Mouse (Mus musculus): ENCODE measurements at regions not wholly inside any gene's neighbourhood (a gene's known extent, or its start where the extent isn't known, plus 50 kb on each side); places are given as distances from the start of the nearest gene placed in this dataset.
A peak's percentile ranks its signal among the peaks of the same experiment; 100 is the strongest.

GRCm38 (mm10) chr10:112863808-112864207, 65.0 kb downstream of the Atxn7l3b start:
- no peak for DNase-seq (ENCODE audit: low read depth, low spot score)

- DNase-seq (ENCODE audit: low read depth, low spot score): no peak
These were observed 65.4 kb downstream of the Atxn7l3b start for GRCm38 (mm10) chr10:112863375-112863774.

GRCm38 (mm10) chr10:112851997-112852396, 76.8 kb downstream of the Atxn7l3b start:
- no peak for DNase-seq (ENCODE audit: low read depth, low spot score)

- no peak for DNase-seq (ENCODE audit: low read depth, low spot score)
These were observed 82.6 kb downstream of the Atxn7l3b start for GRCm38 (mm10) chr10:112846225-112846624.

GRCm38 (mm10) chr10:112837400-112838035, 91.3 kb downstream of the Atxn7l3b start:
- no peak for DNase-seq (ENCODE audit: low read depth, low spot score)

GRCm38 (mm10) chr10:112835970-112836369, 92.8 kb downstream of the Atxn7l3b start:
- DNase-seq (ENCODE audit: low read depth, low spot score): no peak

DNA sequence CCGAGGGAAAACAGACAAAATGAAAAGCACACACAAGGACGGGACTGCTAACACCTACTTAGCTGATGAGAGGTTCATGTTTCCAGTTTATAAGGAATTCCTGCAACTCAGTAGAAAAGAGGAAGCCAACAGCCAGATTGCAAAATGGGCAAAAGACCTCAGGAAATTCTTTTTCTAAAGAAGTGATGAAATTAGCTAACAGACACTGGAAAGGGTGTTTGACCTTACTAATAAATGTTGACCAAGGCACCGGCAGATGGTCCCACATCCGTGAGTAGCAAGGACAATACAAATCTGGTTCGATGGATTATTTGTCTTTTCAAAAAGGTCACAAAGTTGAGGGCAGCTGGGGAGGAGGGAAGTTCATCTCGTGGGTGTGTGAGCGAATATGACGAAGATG, 93.3 kb downstream of the Atxn7l3b start:
- no peak for DNase-seq (ENCODE audit: low read depth, low spot score)

DNA sequence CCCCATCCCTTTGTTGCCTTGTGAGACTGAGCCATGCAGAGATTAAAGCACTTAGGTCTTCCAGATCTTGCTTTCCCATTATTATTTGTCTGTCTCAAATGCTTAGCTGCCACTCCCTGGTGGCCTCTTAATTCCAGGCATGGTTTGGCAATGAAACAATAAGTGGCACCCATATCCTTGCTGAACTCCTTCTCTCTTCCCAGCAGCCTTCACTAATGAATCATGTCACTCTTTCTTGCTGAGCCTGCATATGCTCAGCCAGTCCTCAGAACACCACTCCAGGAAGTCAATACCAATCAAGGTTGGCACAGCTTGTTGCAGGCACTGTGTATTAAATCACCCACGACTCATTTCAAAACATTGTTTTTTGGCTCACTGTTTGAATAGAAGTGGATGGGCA, 118.6 kb downstream of the Atxn7l3b start:
- DNase-seq (ENCODE audit: low read depth, low spot score): no peak

GRCm38 (mm10) chr10:112803557-112803956, 125.2 kb downstream of the Atxn7l3b start:
- DNase-seq (ENCODE audit: low read depth, low spot score): no peak

DNA sequence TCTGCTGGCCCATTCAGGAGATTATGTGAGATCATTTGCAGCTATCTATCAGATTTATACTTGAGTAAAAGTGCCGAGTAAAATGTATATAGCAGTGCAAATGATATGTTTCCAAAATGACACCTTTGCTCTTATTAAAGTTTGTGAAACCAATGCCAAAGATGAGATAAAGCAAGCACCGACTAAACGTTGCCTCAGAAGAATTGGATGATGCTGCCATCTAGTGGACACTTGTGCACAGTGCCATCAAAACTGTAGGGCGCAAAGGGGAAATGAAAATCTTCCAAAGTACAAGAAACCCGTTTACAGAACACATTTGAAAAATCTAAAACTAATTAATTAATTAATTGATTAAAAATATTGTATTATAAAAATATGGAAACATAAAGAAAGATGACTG, 127.2 kb downstream of the Atxn7l3b start:
- DNase-seq (ENCODE audit: low read depth, low spot score): peak; percentile 8

- no peak for DNase-seq (ENCODE audit: low read depth, low spot score)
These were observed 130.2 kb downstream of the Atxn7l3b start for GRCm38 (mm10) chr10:112798603-112799002.

GRCm38 (mm10) chr10:112798090-112798489, 130.7 kb downstream of the Atxn7l3b start:
- no peak for DNase-seq (ENCODE audit: low read depth, low spot score)

DNA sequence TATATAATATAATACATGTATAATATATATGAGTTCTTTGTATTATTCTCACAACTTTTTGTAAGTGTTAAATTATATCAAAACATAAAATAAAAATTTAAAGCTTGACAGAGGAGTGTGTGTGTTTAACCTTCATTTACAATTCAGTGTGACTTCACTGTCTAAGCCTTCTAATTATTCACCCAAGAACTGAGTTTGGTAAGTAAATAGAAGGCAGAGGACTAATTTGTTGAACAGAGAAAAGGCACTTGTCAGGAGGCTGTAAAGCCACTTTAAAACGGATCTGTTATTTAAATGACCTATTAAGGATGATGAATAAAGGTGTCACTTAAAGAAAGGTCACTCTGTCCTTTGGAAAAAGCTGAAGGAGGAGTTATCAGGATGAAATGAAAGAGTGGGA, 132.9 kb downstream of the Atxn7l3b start:
- DNase-seq (ENCODE audit: low read depth, low spot score): no peak

GRCm38 (mm10) chr10:112795473-112795872, 133.3 kb downstream of the Atxn7l3b start:
- DNase-seq (ENCODE audit: low read depth, low spot score): no peak

DNA sequence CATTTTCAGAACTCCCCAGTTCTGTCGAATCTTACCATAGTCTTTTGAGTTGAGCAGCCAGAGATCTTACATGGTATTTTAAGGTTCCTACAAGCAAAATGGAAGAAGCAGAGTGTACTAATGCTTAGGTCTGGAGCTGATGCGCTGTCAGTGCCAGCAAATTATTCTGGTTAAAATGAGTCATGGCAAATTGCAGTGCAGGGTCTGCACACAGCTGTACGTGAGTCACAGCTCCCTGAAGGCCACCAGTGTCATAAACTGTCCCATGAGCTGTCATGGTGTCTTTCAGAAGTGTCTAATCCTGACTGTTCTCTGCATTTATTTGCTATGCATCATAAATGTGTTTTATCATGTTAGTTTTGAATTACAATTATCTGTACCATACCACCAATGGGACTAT, 140.6 kb downstream of the Atxn7l3b start:
- DNase-seq (ENCODE audit: low read depth, low spot score): no peak

GRCm38 (mm10) chr10:112774262-112774661, 154.5 kb downstream of the Atxn7l3b start:
- no peak for DNase-seq (ENCODE audit: low read depth, low spot score)

GRCm38 (mm10) chr10:112746683-112747082, 182.1 kb downstream of the Atxn7l3b start:
- no peak for DNase-seq (ENCODE audit: low read depth, low spot score)

- no peak for DNase-seq (ENCODE audit: low read depth, low spot score)
These were observed 185.3 kb downstream of the Atxn7l3b start for GRCm38 (mm10) chr10:112743527-112743926.

- DNase-seq (ENCODE audit: low read depth, low spot score): no peak
These were observed 186.7 kb downstream of the Atxn7l3b start for GRCm38 (mm10) chr10:112742123-112742522.

Data from CD4-positive helper T cell, adult 2 months (primary cell).